Mouse (Mus musculus) G1E (cell line): ENCODE results near the gene Sox14. TPM values are rescaled to one million over a fixed set of nuclear protein-coding genes. Genes with fewer than 3 reads are reported as not detected.

Experiments
- ATAC-seq: 2 replicates; pipeline ENCODE4 v1.8.0; 2016; ENCODE audit warnings: mild to moderate bottlenecking; ENCODE audit not compliant: insufficient number of reproducible peaks, poor library complexity, low FRiP score, severe bottlenecking; ENCODE audit errors: extremely low read depth
- DNase-seq: peaks from one replicate; pipeline ENCODE4 v3.0.0; 2012; ENCODE audit warnings: low spot score
- H3K27me3 ChIP-seq: 2 replicates; pipeline ENCODE4 v1.6.1; 2012; ENCODE audit warnings: mild to moderate bottlenecking, low read length, inconsistent platforms; ENCODE audit not compliant: insufficient read depth
- H3K36me3 ChIP-seq: replicated peaks from 2 replicates; pipeline ENCODE3; 2012; ENCODE audit warnings: mild to moderate bottlenecking, inconsistent platforms
- H3K4me1 ChIP-seq: 2 replicates; pipeline ENCODE4 v1.6.1; 2012; ENCODE audit warnings: low read depth, low read length, inconsistent platforms, mixed read lengths; ENCODE audit not compliant: insufficient read depth
- H3K4me3 ChIP-seq: 2 replicates; pipeline ENCODE4 v1.5.1; 2012; ENCODE audit warnings: low read depth, mild to moderate bottlenecking, inconsistent platforms, low read length, moderate library complexity, mixed read lengths
- H3K9me3 ChIP-seq: replicated peaks from 2 replicates; pipeline ENCODE4 v1.6.1; 2012; ENCODE audit warnings: inconsistent platforms
- CTCF ChIP-seq: IDR thresholded peaks from 2 replicates; pipeline ENCODE4 v1.5.1; 2012; ENCODE audit warnings: low read depth, low read length, inconsistent platforms, mixed read lengths
- GATA1 ChIP-seq: IDR thresholded peaks from 2 replicates; pipeline ENCODE4 v1.6.1; 2012; ENCODE audit warnings: borderline replicate concordance, low read length, inconsistent platforms, mixed read lengths
- GATA2 ChIP-seq: IDR thresholded peaks from 2 replicates; pipeline ENCODE4 v1.6.1; 2012; ENCODE audit warnings: low read depth, low read length, inconsistent platforms, borderline replicate concordance
- POLR2AphosphoS5 ChIP-seq: IDR thresholded peaks from 2 replicates; pipeline ENCODE4 v1.6.1; 2012; ENCODE audit warnings: low read depth, low read length, inconsistent platforms; ENCODE audit not compliant: insufficient replicate concordance
- TAL1 ChIP-seq: conservative IDR thresholded peaks from 2 replicates; pipeline ENCODE4 v1.6.1; 2012; ENCODE audit warnings: low read depth, low read length, inconsistent platforms, mixed read lengths
- polyA plus RNA-seq: library from polyadenylated mRNA; stranded (reverse); fragments of >175 nt; gene quantifications from 2 replicates; pipeline ENCODE4 v1.2.3, GENCODE M21; 2012
- total RNA-seq, 2 experiments: library from RNA; stranded (forward) in 1 of 2; stranded (reverse) in 1 of 2; fragments of 200-1000 nt in 1 of 2; fragments of >200 nt in 1 of 2; fragmentation: Nextera tagmentation in 1 of 2; gene quantifications; 2 replicates each; pipeline ENCODE4 v1.2.3; 2014 to 2017

Sox14 gene
- total and polyA plus RNA-seq, 3 experiments, result 3.2 TPM; not detected in 2

GRCm38 (mm10) chr9:99873721-99874120 lies 2.2 kb downstream of the Sox14 start:
- H3K4me1 ChIP-seq, result no peaks in the 10 kb centered on the region
- ATAC-seq, result no peak
- H3K9me3 ChIP-seq, result peaks cover 84% of the 10 kb centered on the region
- H3K4me3 ChIP-seq, result no peak overlapping the region
- DNase-seq, result no peak
- no peaks in the 10 kb centered on the region for H3K27me3 ChIP-seq
- TF ChIP-seq GATA2 (no peak), GATA1 (no peak), POLR2AphosphoS5 (no peak), CTCF (no peak), TAL1 (no peak)
- H3K36me3 ChIP-seq, result no peaks in the 10 kb centered on the region

GRCm38 (mm10) chr9:99873116-99873620 lies 2.8 kb downstream of the Sox14 start:
- H3K36me3 ChIP-seq, result no peaks in the 10 kb centered on the region
- DNase-seq, result no peak
- no peaks in the 10 kb centered on the region for H3K27me3 ChIP-seq
- TF ChIP-seq GATA1 (no peak), GATA2 (no peak), CTCF (no peak), TAL1 (no peak)
- peaks cover 83% of the 10 kb centered on the region for H3K9me3 ChIP-seq
- ATAC-seq, result no peak
- no peaks in the 10 kb centered on the region for H3K4me1 ChIP-seq
- H3K4me3 ChIP-seq, result no peak overlapping the region

- Histone ChIP-seq H3K36me3 (no peaks in the 10 kb centered on the region), H3K4me3 (no peak overlapping the region), H3K27me3 (no peaks in the 10 kb centered on the region), H3K4me1 (no peaks in the 10 kb centered on the region), H3K9me3 (peaks cover 76% of the 10 kb centered on the region)
- no peak for DNase-seq
- no peak for TF ChIP-seq CTCF
- TF ChIP-seq GATA2, result no peak
- no peak for TF ChIP-seq GATA1
- ATAC-seq, result no peak
Observed at GRCm38 (mm10) chr9:99872204-99873115, 3.5 kb downstream of the Sox14 start.

GRCm38 (mm10) chr9:99871556-99872203 lies 4.3 kb downstream of the Sox14 start:
- DNase-seq, result no peak
- no peak for TF ChIP-seq CTCF
- no peak for TF ChIP-seq GATA2

GRCm38 (mm10) chr9:99870780-99871555 lies 5.0 kb downstream of the Sox14 start:
- ATAC-seq (no peak), DNase-seq (no peak)
- no peak for TF ChIP-seq GATA2
- no peak for TF ChIP-seq CTCF
- no peak for TF ChIP-seq GATA1
- no peak for TF ChIP-seq TAL1
- no peak for TF ChIP-seq POLR2AphosphoS5
- no peaks in the 10 kb centered on the region for H3K36me3 ChIP-seq
- no peaks in the 10 kb centered on the region for H3K27me3 ChIP-seq
- H3K4me1 ChIP-seq, result no peaks in the 10 kb centered on the region
- peaks cover 64% of the 10 kb centered on the region for H3K9me3 ChIP-seq
- H3K4me3 ChIP-seq, result no peak overlapping the region; the same call in 1 of the 2 replicates

More at GRCm38 (mm10) chr9:99871556-99872203, 4.3 kb downstream of the Sox14 start:
- H3K4me3 ChIP-seq, result no peak overlapping the region; the same call in 1 of the 2 replicates
- H3K27me3 ChIP-seq, result no peaks in the 10 kb centered on the region
- no peaks in the 10 kb centered on the region for H3K36me3 ChIP-seq
- H3K4me1 ChIP-seq, result no peaks in the 10 kb centered on the region
- ATAC-seq, result no peak
- H3K9me3 ChIP-seq, result peaks cover 70% of the 10 kb centered on the region
